Mouse (Mus musculus): Measurements from ENCODE around the gene Zswim4. TPM values are rescaled to one million over a fixed set of nuclear protein-coding genes. Genes with fewer than 3 reads are reported as not detected.

Gene Zswim4
- polyA plus RNA-seq, 1 experiment from 2014 or later: 22.6 TPM

DNA sequence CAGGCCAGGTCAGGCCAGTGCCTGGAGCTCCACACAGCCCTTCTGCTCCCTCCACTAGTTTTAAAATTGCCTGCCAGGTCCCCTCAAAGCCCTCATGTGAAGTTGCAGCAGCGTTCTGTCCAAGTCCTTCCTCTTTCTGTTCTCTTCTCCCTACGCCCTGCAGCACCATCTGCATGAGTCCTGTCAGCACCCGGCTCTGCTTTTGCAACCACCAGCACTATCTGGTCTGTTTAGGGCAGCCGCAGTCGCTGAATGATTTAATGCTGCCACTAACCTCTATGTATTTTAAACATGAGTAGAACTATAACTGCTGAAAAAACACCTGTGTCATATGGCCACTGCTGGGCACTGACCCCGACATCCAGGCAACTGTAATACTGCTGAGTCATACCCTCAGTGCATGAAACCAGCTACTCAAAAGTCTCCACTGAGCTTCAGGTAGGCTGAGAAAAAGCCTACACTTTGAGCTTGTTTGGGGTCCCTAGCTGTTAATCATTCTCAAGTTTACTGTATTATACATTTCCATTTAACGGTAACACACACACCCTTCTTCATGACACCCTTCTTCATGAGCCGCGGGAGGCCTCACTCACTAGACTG is 14.2 kb downstream of the Zswim4 start:
- no peak overlapping the region for H3K4me3 ChIP-seq
- ATAC-seq (ENCODE audit: insufficient number of reproducible peaks, insufficient read depth, low FRiP score, low TSS enrichment, low read depth): no peak
- 94% methylated on average over 9 of the region's 9 CpGs for WGBS

GRCm38 (mm10) chr8:84220105-84220504 is 16.8 kb downstream of the Zswim4 start:
- ATAC-seq (ENCODE audit: insufficient number of reproducible peaks, insufficient read depth, low FRiP score, low TSS enrichment, low read depth): no peak
- Histone ChIP-seq H3K4me2 (no peak overlapping the region), H3K9ac (no peak overlapping the region), H3K36me3 (peaks cover 98% of the 10 kb centered on the region), H3K27me3 (no peaks in the 10 kb centered on the region), H3K9me3 (no peaks in the 10 kb centered on the region), H3K4me1 (no peaks in the 10 kb centered on the region), H3K27ac (no peak overlapping the region), H3K4me3 (no peak overlapping the region)
- 87% methylated on average over 7 of the region's 7 CpGs for WGBS

More for the DNA sequence above, 14.2 kb downstream of the Zswim4 start:
- Histone ChIP-seq H3K36me3 (peaks cover 98% of the 10 kb centered on the region), H3K4me1 (no peaks in the 10 kb centered on the region), H3K9me3 (no peaks in the 10 kb centered on the region), H3K27ac (no peak overlapping the region), H3K9ac (no peak overlapping the region), H3K27me3 (no peaks in the 10 kb centered on the region), H3K4me2 (no peak overlapping the region)

DNA sequence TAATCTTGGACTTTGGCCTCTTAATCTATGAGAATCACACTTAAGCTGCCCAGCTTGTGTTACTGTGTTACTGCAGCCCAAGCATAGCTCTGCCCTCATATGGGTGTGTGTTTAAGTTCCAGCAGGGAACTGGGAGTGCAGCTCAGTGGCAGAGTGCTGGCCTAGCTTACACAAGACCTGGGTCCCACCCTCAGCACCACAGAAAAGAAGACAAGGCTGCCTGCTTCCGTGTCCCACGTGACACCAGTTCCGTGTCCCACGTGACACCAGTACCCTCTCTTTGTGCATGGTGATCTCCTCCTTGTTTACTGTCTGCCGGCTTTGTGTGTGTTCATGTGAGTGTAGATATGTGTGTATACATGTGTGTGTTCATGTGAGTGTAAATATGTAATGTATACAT is 18.7 kb downstream of the Zswim4 start:
- Histone ChIP-seq H3K27me3 (no peaks in the 10 kb centered on the region), H3K4me1 (no peaks in the 10 kb centered on the region), H3K27ac (no peak overlapping the region), H3K9me3 (no peaks in the 10 kb centered on the region), H3K36me3 (peaks cover 97% of the 10 kb centered on the region), H3K4me3 (no peak overlapping the region), H3K4me2 (no peak overlapping the region), H3K9ac (no peak overlapping the region)
- no peak for ATAC-seq (ENCODE audit: insufficient number of reproducible peaks, insufficient read depth, low FRiP score, low TSS enrichment, low read depth)
- 93% methylated on average over 5 of the region's 5 CpGs for WGBS

- no peaks in the 10 kb centered on the region for H3K4me1 ChIP-seq
Observed at GRCm38 (mm10) chr8:84217206-84217605, 19.6 kb downstream of the Zswim4 start.

GRCm38 (mm10) chr8:84213277-84213676 is 23.6 kb downstream of the Zswim4 start:
- peaks cover 94% of the 10 kb centered on the region for H3K36me3 ChIP-seq
- no peak for ATAC-seq (ENCODE audit: insufficient number of reproducible peaks, insufficient read depth, low FRiP score, low TSS enrichment, low read depth)
- H3K27me3 ChIP-seq: no peaks in the 10 kb centered on the region
- no peak overlapping the region for H3K27ac ChIP-seq
- H3K4me3 ChIP-seq: no peak overlapping the region
- WGBS: 91% methylated on average over 4 of the region's 4 CpGs
- no peak overlapping the region for H3K9ac ChIP-seq
- H3K4me1 ChIP-seq: peaks cover 16% of the 10 kb centered on the region
- H3K4me2 ChIP-seq: no peak overlapping the region
- no peaks in the 10 kb centered on the region for H3K9me3 ChIP-seq

More at GRCm38 (mm10) chr8:84217206-84217605, 19.6 kb downstream of the Zswim4 start:
- Histone ChIP-seq H3K36me3 (peaks cover 96% of the 10 kb centered on the region), H3K4me2 (no peak overlapping the region), H3K27me3 (no peaks in the 10 kb centered on the region), H3K27ac (no peak overlapping the region), H3K9ac (no peak overlapping the region), H3K4me3 (no peak overlapping the region), H3K9me3 (no peaks in the 10 kb centered on the region)
- ATAC-seq (ENCODE audit: insufficient number of reproducible peaks, insufficient read depth, low FRiP score, low TSS enrichment, low read depth): no peak
- WGBS: 92% methylated on average over 11 of the region's 11 CpGs

- Histone ChIP-seq H3K9me3 (no peaks in the 10 kb centered on the region), H3K27ac (no peak overlapping the region), H3K36me3 (peaks cover 87% of the 10 kb centered on the region), H3K4me3 (no peak overlapping the region), H3K4me1 (peaks cover 27% of the 10 kb centered on the region), H3K9ac (no peak overlapping the region), H3K27me3 (no peaks in the 10 kb centered on the region), H3K4me2 (no peak overlapping the region)
- ATAC-seq (ENCODE audit: insufficient number of reproducible peaks, insufficient read depth, low FRiP score, low TSS enrichment, low read depth): no peak
- 91% methylated on average over 31 of the region's 31 CpGs for WGBS
Observed at GRCm38 (mm10) chr8:84211881-84212563, 24.8 kb downstream of the Zswim4 start.

DNA sequence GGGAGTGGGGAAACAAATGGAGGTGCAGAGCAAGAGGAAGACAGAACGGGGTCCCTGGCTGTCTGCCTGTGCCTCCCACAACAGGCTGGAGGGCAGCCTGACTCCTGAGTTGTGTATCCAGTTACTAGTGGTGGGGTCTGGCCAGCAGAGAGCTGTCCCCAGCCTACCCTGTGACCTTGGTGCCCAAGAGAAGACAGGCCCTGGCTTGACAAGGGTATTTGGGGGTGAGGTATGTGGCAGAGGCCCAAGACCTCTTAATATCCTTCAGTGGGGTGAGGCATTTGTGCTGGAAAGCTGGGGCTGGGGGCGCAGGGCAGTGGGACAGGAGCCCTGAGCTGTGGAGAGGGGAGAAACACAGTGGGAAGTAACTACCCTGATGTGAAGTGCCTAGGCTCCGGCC is 25.7 kb downstream of the Zswim4 start:
- Histone ChIP-seq H3K27ac (no peak overlapping the region), H3K4me1 (peaks cover 31% of the 10 kb centered on the region), H3K36me3 (peaks cover 84% of the 10 kb centered on the region), H3K9me3 (no peaks in the 10 kb centered on the region), H3K4me3 (no peak overlapping the region), H3K27me3 (no peaks in the 10 kb centered on the region), H3K9ac (no peak overlapping the region), H3K4me2 (no peak overlapping the region)
- no peak for ATAC-seq (ENCODE audit: insufficient number of reproducible peaks, insufficient read depth, low FRiP score, low TSS enrichment, low read depth)
- 90% methylated on average over 3 of the region's 3 CpGs for WGBS

GRCm38 (mm10) chr8:84210167-84210791 is 26.6 kb downstream of the Zswim4 start:
- Histone ChIP-seq H3K9ac (0 out of 2 replicates have a peak overlapping the region, but pooled peaks have one; percentile 27), H3K9me3 (no peaks in the 10 kb centered on the region), H3K27me3 (no peaks in the 10 kb centered on the region), H3K4me1 (peaks cover 32% of the 10 kb centered on the region), H3K27ac (no peak overlapping the region), H3K4me3 (no peak overlapping the region), H3K36me3 (peaks cover 84% of the 10 kb centered on the region), H3K4me2 (no peak overlapping the region)
- 63% methylated on average over 34 of the region's 34 CpGs for WGBS
- ATAC-seq (ENCODE audit: insufficient number of reproducible peaks, insufficient read depth, low FRiP score, low TSS enrichment, low read depth): peak; percentile 41; the same call in 1 of the 2 replicates

DNA sequence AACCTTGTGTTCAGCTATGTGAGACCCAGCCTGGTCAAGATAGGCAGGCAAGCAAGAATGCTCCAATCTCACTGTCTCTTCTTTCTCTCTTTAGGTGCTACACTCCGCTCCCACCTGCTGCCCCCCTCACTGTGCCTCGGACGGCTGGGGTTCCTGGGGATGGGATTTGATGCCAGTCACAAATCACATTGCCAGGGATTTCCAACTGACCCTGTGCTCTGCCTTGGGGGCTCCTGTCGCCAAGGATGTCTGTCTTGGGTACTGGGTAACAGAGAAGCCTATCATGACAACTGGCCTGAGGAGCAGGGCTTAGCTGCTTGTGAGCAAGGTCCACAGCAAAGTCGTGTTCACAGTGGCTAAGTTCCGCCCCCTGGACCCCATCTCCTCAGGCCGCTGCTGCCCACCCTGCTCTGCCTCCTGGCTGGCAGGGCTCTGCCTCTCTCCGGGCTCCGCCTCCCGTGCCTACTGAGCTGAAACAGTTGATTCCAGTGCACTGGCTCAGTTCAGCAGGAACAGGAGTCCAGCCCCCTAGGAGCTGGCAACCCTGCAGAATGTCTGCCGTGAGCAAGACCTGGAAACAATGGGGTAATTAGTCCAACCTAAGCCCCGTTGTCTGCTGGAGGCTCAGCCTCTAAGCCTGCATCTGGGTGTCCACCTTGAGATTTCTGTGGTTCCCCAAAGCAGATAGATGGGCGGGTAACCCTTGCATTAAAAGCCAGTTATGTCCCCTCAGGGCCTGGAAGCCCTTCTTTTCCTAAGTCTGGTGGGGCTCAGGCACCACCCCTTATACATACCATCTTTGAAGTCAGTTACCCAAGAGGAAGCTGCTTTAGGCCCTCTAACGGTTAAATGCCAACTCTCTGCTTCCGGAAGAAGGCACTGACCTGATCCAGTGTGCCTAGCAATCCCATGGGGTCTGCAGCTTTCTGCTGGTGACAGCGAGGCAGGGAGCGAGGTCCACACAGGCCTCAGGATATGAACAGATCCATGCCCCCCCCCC is 28.2 kb downstream of the Zswim4 start:
- ATAC-seq (ENCODE audit: insufficient number of reproducible peaks, insufficient read depth, low FRiP score, low TSS enrichment, low read depth): no peak
- peaks cover 80% of the 10 kb centered on the region for H3K36me3 ChIP-seq
- peak overlapping the region; percentile 64 for H3K27ac ChIP-seq
- no peaks in the 10 kb centered on the region for H3K9me3 ChIP-seq
- peak overlapping the region; percentile 52 for H3K9ac ChIP-seq
- no peaks in the 10 kb centered on the region for H3K27me3 ChIP-seq
- WGBS: 47% methylated on average over 17 of the region's 17 CpGs
- H3K4me2 ChIP-seq: 0 out of 2 replicates have a peak overlapping the region, but pooled peaks have one; percentile 5
- peaks cover 45% of the 10 kb centered on the region for H3K4me1 ChIP-seq
- no peak overlapping the region for H3K4me3 ChIP-seq

GRCm38 (mm10) chr8:84207811-84208210 is 29.0 kb downstream of the Zswim4 start:
- 0 out of 2 replicates have a peak overlapping the region, but pooled peaks have one; percentile 5 for H3K4me2 ChIP-seq
- peak overlapping the region; percentile 64 for H3K27ac ChIP-seq
- peaks cover 71% of the 10 kb centered on the region for H3K36me3 ChIP-seq
- ATAC-seq (ENCODE audit: insufficient number of reproducible peaks, insufficient read depth, low FRiP score, low TSS enrichment, low read depth): no peak
- 52% methylated on average over 7 of the region's 7 CpGs for WGBS
- no peaks in the 10 kb centered on the region for H3K9me3 ChIP-seq
- peaks cover 52% of the 10 kb centered on the region for H3K4me1 ChIP-seq
- no peak overlapping the region for H3K4me3 ChIP-seq
- no peaks in the 10 kb centered on the region for H3K27me3 ChIP-seq
- peak overlapping the region; percentile 52; the same call in 1 of the 2 replicates for H3K9ac ChIP-seq

GRCm38 (mm10) chr8:84206666-84207065 is 30.2 kb downstream of the Zswim4 start:
- Histone ChIP-seq H3K9me3 (no peaks in the 10 kb centered on the region), H3K27ac (peak overlapping the region; percentile 64; the same call in 1 of the 2 replicates), H3K4me3 (no peak overlapping the region), H3K9ac (no peak overlapping the region), H3K36me3 (peaks cover 61% of the 10 kb centered on the region), H3K27me3 (no peaks in the 10 kb centered on the region), H3K4me1 (peaks cover 63% of the 10 kb centered on the region), H3K4me2 (no peak overlapping the region)
- 84% methylated on average over 3 of the region's 3 CpGs for WGBS
- no peak for ATAC-seq (ENCODE audit: insufficient number of reproducible peaks, insufficient read depth, low FRiP score, low TSS enrichment, low read depth)
